Mouse (Mus musculus): ENCODE data around the gene Dmrtc2.
A peak's percentile ranks its signal among the peaks of the same experiment; 100 is the strongest.

Dmrtc2 gene

GRCm38 (mm10) chr7:24902630-24903443, 33.0 kb downstream of the Dmrtc2 start, which contains the start of gene Arhgef1:
Gene Arhgef1 (plus strand): TSS chr7:24902912.
- peak; percentile 43 to 55 for DNase-seq

- no peak for DNase-seq
These were observed 33.6 kb downstream of the Dmrtc2 start for GRCm38 (mm10) chr7:24903444-24903825.

- peak; percentile 96 to 97 for DNase-seq
These were observed 34.2 kb downstream of the Dmrtc2 start for GRCm38 (mm10) chr7:24904070-24904483.

- peak; percentile 68 to 69 for DNase-seq
These were observed 35.1 kb downstream of the Dmrtc2 start for GRCm38 (mm10) chr7:24904936-24905335.

GRCm38 (mm10) chr7:24906551-24906950, 36.7 kb downstream of the Dmrtc2 start:
- DNase-seq: no peak

GRCm38 (mm10) chr7:24907211-24907748, 37.4 kb downstream of the Dmrtc2 start:
- no peak for DNase-seq

GRCm38 (mm10) chr7:24912480-24912879, 42.6 kb downstream of the Dmrtc2 start:
- peak; percentile 38 to 51 for DNase-seq

GRCm38 (mm10) chr7:24918763-24919323, 49.0 kb downstream of the Dmrtc2 start:
- no peak for DNase-seq

- peak in 1 of 2 experiments; percentile 28 for DNase-seq
These were observed 49.9 kb downstream of the Dmrtc2 start for GRCm38 (mm10) chr7:24919728-24920127.

All from cerebellum, postnatal 36 days (tissue).